Mouse (Mus musculus): ENCODE measurements around the gene Slc39a2. TPM values are rescaled to one million over a fixed set of nuclear protein-coding genes. Genes with fewer than 3 reads are reported as not detected.
A peak's percentile ranks its signal among the peaks of the same experiment; 100 is the strongest.

The Slc39a2 gene
- polyA plus RNA-seq, 1 experiment from 2014 or later: 0.12 TPM

GRCm38 (mm10) chr14:51896539-51897170 lies 4.0 kb downstream of the Slc39a2 start:
- H3K27ac ChIP-seq: no peak overlapping the region
- no peaks in the 10 kb centered on the region for H3K27me3 ChIP-seq (ENCODE audit: insufficient read depth, low read length)
- H3K36me3 ChIP-seq (ENCODE audit: insufficient read depth, low read length): peaks cover 5% of the 10 kb centered on the region
- H3K4me1 ChIP-seq (replicated peaks; ENCODE audit: insufficient read depth, low read length): no peaks in the 10 kb centered on the region
- H3K9me3 ChIP-seq (replicated peaks; ENCODE audit: low read length): no peaks in the 10 kb centered on the region
- WGBS: 82% methylated on average over 8 of the region's 8 CpGs
- no peak for TF ChIP-seq CTCF (IDR thresholded peaks at IDR 0.05; ENCODE audit: low read depth)
- no peak overlapping the region for H3K4me2 ChIP-seq (ENCODE audit: low read length)
- H3K9ac ChIP-seq (ENCODE audit: low read depth, low read length): no peak overlapping the region
- DNase-seq (ENCODE audit: low spot score) (no peak), ATAC-seq (replicated peaks; ENCODE audit: low FRiP score, low read depth) (no peak)
- H3K4me3 ChIP-seq (replicated peaks; ENCODE audit: low read depth, low read length): no peak overlapping the region

- Histone ChIP-seq H3K4me2 (ENCODE audit: low read length) (no peak overlapping the region), H3K36me3 (ENCODE audit: insufficient read depth, low read length) (no peaks in the 10 kb centered on the region), H3K9me3 (replicated peaks; ENCODE audit: low read length) (no peaks in the 10 kb centered on the region), H3K27me3 (ENCODE audit: insufficient read depth, low read length) (no peaks in the 10 kb centered on the region), H3K27ac (no peak overlapping the region), H3K9ac (ENCODE audit: low read depth, low read length) (no peak overlapping the region), H3K4me1 (replicated peaks; ENCODE audit: insufficient read depth, low read length) (no peaks in the 10 kb centered on the region), H3K4me3 (replicated peaks; ENCODE audit: low read depth, low read length) (no peak overlapping the region)
- DNase-seq (ENCODE audit: low spot score) (no peak), ATAC-seq (replicated peaks; ENCODE audit: low FRiP score, low read depth) (no peak)
- WGBS: 97% methylated on average over 1 of the region's 1 CpGs
- TF ChIP-seq CTCF (IDR thresholded peaks at IDR 0.05; ENCODE audit: low read depth): no peak
Observed at GRCm38 (mm10) chr14:51899351-51899750, 6.7 kb downstream of the Slc39a2 start.

GRCm38 (mm10) chr14:51902806-51903710 lies 10.4 kb downstream of the Slc39a2 start:
- Histone ChIP-seq H3K27me3 (ENCODE audit: insufficient read depth, low read length) (no peaks in the 10 kb centered on the region), H3K27ac (no peak overlapping the region), H3K4me3 (replicated peaks; ENCODE audit: low read depth, low read length) (no peak overlapping the region), H3K9me3 (replicated peaks; ENCODE audit: low read length) (no peaks in the 10 kb centered on the region), H3K4me2 (ENCODE audit: low read length) (no peak overlapping the region), H3K4me1 (replicated peaks; ENCODE audit: insufficient read depth, low read length) (no peaks in the 10 kb centered on the region), H3K9ac (ENCODE audit: low read depth, low read length) (no peak overlapping the region), H3K36me3 (ENCODE audit: insufficient read depth, low read length) (no peaks in the 10 kb centered on the region)
- DNase-seq (ENCODE audit: low spot score): peak; percentile 85
- WGBS: 61% methylated on average over 9 of the region's 9 CpGs
- peak; percentile 96 for TF ChIP-seq CTCF (IDR thresholded peaks at IDR 0.05; ENCODE audit: low read depth)
- ATAC-seq (replicated peaks; ENCODE audit: low FRiP score, low read depth): peak; percentile 73; the same call in 1 of the 2 replicates

- ATAC-seq (replicated peaks; ENCODE audit: low FRiP score, low read depth) (no peak), DNase-seq (ENCODE audit: low spot score) (no peak)
- Histone ChIP-seq H3K36me3 (ENCODE audit: insufficient read depth, low read length) (no peaks in the 10 kb centered on the region), H3K27me3 (ENCODE audit: insufficient read depth, low read length) (no peaks in the 10 kb centered on the region), H3K4me2 (ENCODE audit: low read length) (no peak overlapping the region), H3K27ac (no peak overlapping the region), H3K4me1 (replicated peaks; ENCODE audit: insufficient read depth, low read length) (no peaks in the 10 kb centered on the region), H3K9me3 (replicated peaks; ENCODE audit: low read length) (no peaks in the 10 kb centered on the region), H3K9ac (ENCODE audit: low read depth, low read length) (no peak overlapping the region), H3K4me3 (replicated peaks; ENCODE audit: low read depth, low read length) (no peak overlapping the region)
- WGBS: 76% methylated on average over 9 of the region's 9 CpGs
- TF ChIP-seq CTCF (IDR thresholded peaks at IDR 0.05; ENCODE audit: low read depth): no peak
Observed at GRCm38 (mm10) chr14:51903782-51904181, 11.1 kb downstream of the Slc39a2 start.

GRCm38 (mm10) chr14:51904706-51905105 lies 12.0 kb downstream of the Slc39a2 start:
- H3K27me3 ChIP-seq (ENCODE audit: insufficient read depth, low read length): no peaks in the 10 kb centered on the region
- H3K27ac ChIP-seq: no peak overlapping the region
- no peak overlapping the region for H3K4me3 ChIP-seq (replicated peaks; ENCODE audit: low read depth, low read length)
- ATAC-seq (replicated peaks; ENCODE audit: low FRiP score, low read depth): no peak
- peak; percentile 67 for DNase-seq (ENCODE audit: low spot score)
- H3K36me3 ChIP-seq (ENCODE audit: insufficient read depth, low read length): no peaks in the 10 kb centered on the region
- H3K4me2 ChIP-seq (ENCODE audit: low read length): no peak overlapping the region
- H3K4me1 ChIP-seq (replicated peaks; ENCODE audit: insufficient read depth, low read length): no peaks in the 10 kb centered on the region
- 67% methylated on average over 7 of the region's 7 CpGs for WGBS
- H3K9me3 ChIP-seq (replicated peaks; ENCODE audit: low read length): no peaks in the 10 kb centered on the region
- peak; percentile 65 for TF ChIP-seq CTCF (IDR thresholded peaks at IDR 0.05; ENCODE audit: low read depth)
- H3K9ac ChIP-seq (ENCODE audit: low read depth, low read length): no peak overlapping the region

GRCm38 (mm10) chr14:51906102-51906501 lies 13.4 kb downstream of the Slc39a2 start:
- H3K36me3 ChIP-seq (ENCODE audit: insufficient read depth, low read length): no peaks in the 10 kb centered on the region
- H3K4me2 ChIP-seq (ENCODE audit: low read length): no peak overlapping the region
- no peak for TF ChIP-seq CTCF (IDR thresholded peaks at IDR 0.05; ENCODE audit: low read depth)
- H3K4me3 ChIP-seq (replicated peaks; ENCODE audit: low read depth, low read length): no peak overlapping the region
- no peak overlapping the region for H3K9ac ChIP-seq (ENCODE audit: low read depth, low read length)
- 95% methylated on average over 11 of the region's 11 CpGs for WGBS
- H3K27me3 ChIP-seq (ENCODE audit: insufficient read depth, low read length): no peaks in the 10 kb centered on the region
- no peak for DNase-seq (ENCODE audit: low spot score)
- no peak for ATAC-seq (replicated peaks; ENCODE audit: low FRiP score, low read depth)
- no peaks in the 10 kb centered on the region for H3K4me1 ChIP-seq (replicated peaks; ENCODE audit: insufficient read depth, low read length)
- no peak overlapping the region for H3K27ac ChIP-seq
- no peaks in the 10 kb centered on the region for H3K9me3 ChIP-seq (replicated peaks; ENCODE audit: low read length)
